Mouse (Mus musculus) CH12.LX (cell line): Measurements from ENCODE around the gene Ddah1. TPM values are rescaled to one million over a fixed set of nuclear protein-coding genes. Genes with fewer than 3 reads are reported as not detected.

ENCODE experiments used
- DNase-seq: peaks from one replicate; pipeline ENCODE4 v3.0.0-alpha.2; 2013; ENCODE audit errors: extremely low read depth
- H3K27ac ChIP-seq: 2 replicates; pipeline ENCODE4 v1.5.1; 2012; ENCODE audit warnings: low read depth, mild to moderate bottlenecking, control low read depth, moderate library complexity; ENCODE audit not compliant: insufficient read depth
- H3K27me3 ChIP-seq: replicated peaks from 2 replicates; pipeline ENCODE3; 2012; ENCODE audit warnings: inconsistent platforms
- H3K36me3 ChIP-seq, 2 experiments: replicated peaks in 1 of 2; 2 replicates each; pipeline versions ENCODE3 to v1.6.1; 2012; ENCODE audit warnings: inconsistent platforms in 1 of 2, low read length in 1 of 2, mild to moderate bottlenecking in 1 of 2, mixed read lengths in 1 of 2, moderate library complexity in 1 of 2; ENCODE audit not compliant: control insufficient read depth in 1 of 2, insufficient read depth in 1 of 2
- H3K4me1 ChIP-seq, 2 experiments: 2 replicates each; pipeline ENCODE4 v1.6.1; 2012; ENCODE audit warnings: inconsistent platforms in 1 of 2, moderate library complexity in 1 of 2; ENCODE audit not compliant: insufficient read depth in 2 of 2, control insufficient read depth in 1 of 2
- H3K4me2 ChIP-seq: 2 replicates; pipeline ENCODE4 v1.6.1; 2012; ENCODE audit warnings: low read depth, mild to moderate bottlenecking, control low read depth; ENCODE audit not compliant: poor library complexity, insufficient read depth, severe bottlenecking
- H3K4me3 ChIP-seq, 3 experiments: fragments of 150-350 bp in 1 of 3; sonication (generic) in 1 of 3; replicated peaks in 1 of 3; 2 replicates each; pipeline versions ENCODE3 to v1.5.1; 2011 to 2012; ENCODE audit warnings: low read depth in 2 of 3, low read length in 2 of 3, mild to moderate bottlenecking in 2 of 3, moderate library complexity in 2 of 3, control low read depth in 1 of 3, improper control_type of control experiment in 1 of 3, inconsistent platforms in 1 of 3, mixed read lengths in 1 of 3; ENCODE audit not compliant: poor library complexity in 1 of 3
- H3K79me2 ChIP-seq: replicated peaks from 2 replicates; pipeline ENCODE4 v1.6.1; 2012; ENCODE audit warnings: mild to moderate bottlenecking, moderate library complexity; ENCODE audit not compliant: control insufficient read depth, poor library complexity, insufficient read depth, severe bottlenecking; ENCODE audit errors: extremely low read depth
- H3K9ac ChIP-seq: 2 replicates; pipeline ENCODE4 v1.6.1; 2012; ENCODE audit warnings: low read depth, mild to moderate bottlenecking, control low read depth, moderate library complexity; ENCODE audit not compliant: insufficient read depth
- H3K9me3 ChIP-seq: replicated peaks from 2 replicates; pipeline ENCODE3; 2012; ENCODE audit warnings: low read length, inconsistent platforms, mixed read lengths
- CHD1 ChIP-seq: IDR thresholded peaks from 2 replicates; pipeline ENCODE4 v1.6.1; 2012; ENCODE audit warnings: low read depth, low read length, improper control_type of control experiment, inconsistent platforms
- CHD2 ChIP-seq: IDR thresholded peaks from 2 replicates; pipeline ENCODE4 v1.6.1; 2011; ENCODE audit warnings: low read length, improper control_type of control experiment
- CTCF ChIP-seq, 2 experiments: IDR thresholded peaks in 1 of 2; conservative IDR thresholded peaks in 1 of 2; 2 replicates each; pipeline ENCODE4 v1.5.1; 2011 to 2012; ENCODE audit warnings: low read depth in 2 of 2, low read length in 2 of 2, improper control_type of control experiment in 1 of 2, inconsistent platforms in 1 of 2, mild to moderate bottlenecking in 1 of 2, moderate library complexity in 1 of 2
- ELF1 ChIP-seq: IDR thresholded peaks from 2 replicates; pipeline ENCODE4 v1.6.1; 2014; ENCODE audit warnings: low read depth, mild to moderate bottlenecking, inconsistent platforms, low read length, improper control_type of control experiment
- EP300 ChIP-seq: IDR thresholded peaks from 2 replicates; pipeline ENCODE4 v1.6.1; 2011; ENCODE audit warnings: low read length, improper control_type of control experiment
- ETS1 ChIP-seq: conservative IDR thresholded peaks from 2 replicates; pipeline ENCODE4 v1.6.1; 2012; ENCODE audit warnings: low read depth, mild to moderate bottlenecking, inconsistent platforms, low read length, improper control_type of control experiment, moderate library complexity
- IRF4 ChIP-seq: IDR thresholded peaks from 2 replicates; pipeline ENCODE4 v1.6.1; 2014; ENCODE audit warnings: low read depth, mild to moderate bottlenecking, inconsistent platforms, low read length, improper control_type of control experiment
- JUND ChIP-seq: conservative IDR thresholded peaks from 2 replicates; pipeline ENCODE4 v1.6.1; 2011; ENCODE audit warnings: low read depth, low read length, improper control_type of control experiment
- MAFK ChIP-seq: IDR thresholded peaks from 2 replicates; pipeline ENCODE4 v1.6.1; 2011; ENCODE audit warnings: low read length, improper control_type of control experiment; ENCODE audit not compliant: insufficient replicate concordance
- MAX ChIP-seq: IDR thresholded peaks from 2 replicates; pipeline ENCODE4 v1.6.1; 2011; ENCODE audit warnings: low read length, improper control_type of control experiment
- MAZ ChIP-seq: IDR thresholded peaks from 2 replicates; pipeline ENCODE4 v1.6.1; 2012; ENCODE audit warnings: low read depth, mild to moderate bottlenecking, inconsistent platforms, low read length, improper control_type of control experiment, moderate library complexity
- MXI1 ChIP-seq: IDR thresholded peaks from 2 replicates; pipeline ENCODE4 v1.6.1; 2011; ENCODE audit warnings: mild to moderate bottlenecking, low read depth, low read length, improper control_type of control experiment
- PAX5 ChIP-seq: IDR thresholded peaks from 2 replicates; pipeline ENCODE4 v1.6.1; 2012; ENCODE audit warnings: low read length, inconsistent platforms, mixed read lengths
- POLR2A ChIP-seq: IDR thresholded peaks from 2 replicates; pipeline ENCODE4 v1.6.1; 2011; ENCODE audit warnings: low read depth, mild to moderate bottlenecking, improper control_type of control experiment, low read length
- SIN3A ChIP-seq: IDR thresholded peaks from 2 replicates; pipeline ENCODE4 v1.6.1; 2012; ENCODE audit warnings: low read length, improper control_type of control experiment, inconsistent platforms
- TBP ChIP-seq: conservative IDR thresholded peaks from 2 replicates; pipeline ENCODE4 v1.6.1; 2011; ENCODE audit warnings: low read depth, low read length, improper control_type of control experiment
- UBTF ChIP-seq: IDR thresholded peaks from 2 replicates; pipeline ENCODE4 v1.6.1; 2012; ENCODE audit warnings: low read depth, mild to moderate bottlenecking, inconsistent platforms, low read length, improper control_type of control experiment, moderate library complexity
- USF1 ChIP-seq: IDR thresholded peaks from 2 replicates; pipeline ENCODE4 v1.6.1; 2014; ENCODE audit warnings: low read depth, mild to moderate bottlenecking, inconsistent platforms, low read length, improper control_type of control experiment
- ZKSCAN1 ChIP-seq: IDR thresholded peaks from 2 replicates; pipeline ENCODE4 v1.6.1; 2012; ENCODE audit warnings: low read depth, inconsistent platforms, low read length, improper control_type of control experiment, borderline replicate concordance
- ZMIZ1 ChIP-seq: IDR thresholded peaks from 2 replicates; pipeline ENCODE4 v1.6.1; 2012; ENCODE audit warnings: low read depth, mild to moderate bottlenecking, inconsistent platforms, low read length, improper control_type of control experiment
- dilution Hi-C: fragments of 300-500 bp; cut with MboI; formaldehyde crosslinking; loops from 2 replicates; pipeline ENCODE4 v1.14.3; 2020; ENCODE audit warnings: low sequenced_read_pairs; ENCODE audit not compliant: extremely low pct_unique_long_range_greater_than_20kb, extremely low pct_ligation_motif_present
- in situ Hi-C: fragments of 300-500 bp; cut with MboI; formaldehyde crosslinking; loops from 3 replicates; pipeline ENCODE4 v1.14.3; 2019; ENCODE audit warnings: low sequenced_read_pairs, low pct_ligation_motif_present, low pct_unique_long_range_greater_than_20kb, mixed read lengths
- polyA plus RNA-seq: library from polyadenylated mRNA; unstranded; fragments of >175 nt; gene quantifications from 2 replicates; pipeline ENCODE4 v1.2.1, GENCODE M21; 2012; ENCODE audit warnings: low read depth; ENCODE audit not compliant: insufficient read length
- total RNA-seq, 2 experiments: library from RNA; depleted of rRNA; stranded (reverse); fragments of 300-350 nt in 1 of 2; fragments of >200 nt in 1 of 2; gene quantifications; 2 replicates each; pipeline ENCODE4 v1.2.3; 2012 to 2014

The Ddah1 gene
- total and polyA plus RNA-seq, 3 experiments, result not detected

- H3K27me3 ChIP-seq, result no peaks in the 10 kb centered on the region
- DNase-seq, result no peak
- peaks cover 2% of the 10 kb centered on the region for H3K9me3 ChIP-seq
- dilution Hi-C loops, result no loop called here
- H3K27ac ChIP-seq, result no peak overlapping the region
- H3K9ac ChIP-seq, result no peak overlapping the region
- no peak overlapping the region for H3K4me3 ChIP-seq
- H3K4me1 ChIP-seq, result peaks cover 0 to 2% of the 10 kb centered on the region in 2 experiments; a peak in 2 of 4 replicates
- no peaks in the 10 kb centered on the region for H3K36me3 ChIP-seq
- no peaks in the 10 kb centered on the region for H3K79me2 ChIP-seq
- H3K4me2 ChIP-seq, result no peak overlapping the region
- in situ Hi-C loops, result no loop called here
- TF ChIP-seq MXI1, result no peak
- TF ChIP-seq MAZ, result no peak
- no peak for TF ChIP-seq TBP
- TF ChIP-seq IRF4, result no peak
- TF ChIP-seq SIN3A, result no peak
- TF ChIP-seq ETS1, result no peak
- no peak for TF ChIP-seq UBTF
- no peak for TF ChIP-seq POLR2A
- no peak for TF ChIP-seq USF1
- no peak for TF ChIP-seq ZMIZ1
- TF ChIP-seq EP300, result no peak
- no peak for TF ChIP-seq CHD2
- TF ChIP-seq CHD1, result no peak
- TF ChIP-seq MAFK, result no peak
Observed at GRCm38 (mm10) chr3:145820439-145820838, 62.0 kb downstream of the Ddah1 start.

- Histone ChIP-seq H3K4me1 (peaks cover 0 to 2% of the 10 kb centered on the region in 2 experiments; a peak in 2 of 4 replicates), H3K9ac (no peak overlapping the region)
- DNase-seq, result no peak
- TF ChIP-seq CTCF (conservative IDR thresholded peaks at IDR 0.05 in 1 of 2, IDR thresholded peaks at IDR 0.05 in 1 of 2; ENCODE audit: low read depth in 2 of 2, low read length in 2 of 2) (peak in 1 of 2 experiments; percentile 19; a peak in 1 of 4 replicates), ZMIZ1 (no peak)
- TF ChIP-seq, all 38 proteins: peak for 1
- no peak overlapping the region for H3K4me3 ChIP-seq
- no peak overlapping the region for H3K4me2 ChIP-seq
- dilution Hi-C loops, result no loop called here
- peaks cover 2% of the 10 kb centered on the region for H3K9me3 ChIP-seq
- in situ Hi-C loops, result no loop called here
- no peak overlapping the region for H3K27ac ChIP-seq
- H3K36me3 ChIP-seq, result no peaks in the 10 kb centered on the region
- no peaks in the 10 kb centered on the region for H3K27me3 ChIP-seq
- no peaks in the 10 kb centered on the region for H3K79me2 ChIP-seq
Observed at GRCm38 (mm10) chr3:145820938-145821337, 62.5 kb downstream of the Ddah1 start.

DNA sequence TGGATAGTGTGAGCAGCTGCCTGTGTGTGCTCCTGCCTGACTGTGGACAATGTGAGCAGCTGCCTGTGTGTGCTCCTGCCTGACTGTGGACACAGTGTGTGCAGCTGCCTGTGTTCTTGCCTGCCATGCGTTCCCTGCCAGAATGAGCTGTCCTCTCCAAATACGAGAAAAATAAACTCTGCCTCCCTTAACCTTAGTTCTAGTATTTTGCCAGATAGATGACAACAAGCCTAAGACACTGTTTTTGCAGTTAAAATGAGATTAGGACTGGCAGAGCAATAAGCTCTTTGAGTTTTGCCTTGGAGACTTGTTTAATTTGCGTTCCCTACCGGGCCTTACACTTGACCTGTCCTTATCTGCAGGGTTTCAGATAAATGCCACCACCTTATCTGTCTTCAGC is 63.7 kb downstream of the Ddah1 start:
- in situ Hi-C loops, result no loop called here
- Histone ChIP-seq H3K9me3 (peaks cover 2% of the 10 kb centered on the region), H3K4me1 (no peaks in the 10 kb centered on the region; a peak in 2 of 4 replicates), H3K27ac (no peak overlapping the region), H3K36me3 (no peaks in the 10 kb centered on the region), H3K79me2 (no peaks in the 10 kb centered on the region), H3K27me3 (no peaks in the 10 kb centered on the region), H3K4me2 (no peak overlapping the region), H3K9ac (no peak overlapping the region), H3K4me3 (no peak overlapping the region)
- TF ChIP-seq POLR2A (no peak), CHD2 (no peak), CHD1 (no peak), JUND (no peak), ZKSCAN1 (no peak), ELF1 (no peak), MAX (no peak), PAX5 (no peak), MAFK (no peak), UBTF (no peak)
- DNase-seq, result no peak
- dilution Hi-C loops, result no loop called here
